Mouse (Mus musculus): ENCODE measurements at regions not wholly inside any gene's neighbourhood (a gene's known extent, or its start where the extent isn't known, plus 50 kb on each side); places are given as distances from the start of the nearest gene placed in this dataset.

DNA sequence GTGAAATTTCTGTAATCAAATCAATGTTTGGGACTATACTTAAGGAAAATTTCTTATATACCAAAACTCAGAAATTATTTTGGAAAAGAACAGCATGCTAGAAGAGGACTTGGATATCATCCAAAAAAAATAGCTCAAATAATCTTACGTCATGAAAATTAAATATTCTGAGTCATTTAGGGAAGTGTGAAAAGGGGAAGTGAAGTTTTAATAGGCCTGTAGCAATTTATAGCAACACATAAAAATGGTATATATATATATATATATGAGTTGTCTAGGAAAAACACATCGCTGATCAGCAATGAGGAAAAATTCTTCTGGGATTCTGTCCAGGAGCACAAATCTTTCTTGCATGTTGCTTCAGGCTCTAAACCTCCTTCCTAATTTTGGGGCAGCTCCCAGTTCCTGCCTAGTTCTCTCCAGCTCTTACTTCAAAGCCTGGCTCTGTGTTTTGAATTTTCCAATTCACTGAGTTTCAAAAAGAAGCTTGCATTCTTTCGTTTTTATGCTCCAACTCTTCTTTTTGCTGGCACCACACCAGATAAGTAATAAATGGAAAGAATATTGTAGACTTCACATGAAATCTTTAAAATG is 402.5 kb upstream of the Gemin8 start:
- peak in 1 of 2 experiments; percentile 2 for DNase-seq (ENCODE audit: low spot score in 2 of 2)

All from left cerebral cortex, adult 9 months (tissue).